Mouse (Mus musculus) embryonic facial prominence, embryonic 13.5 days (tissue): ENCODE measurements around the gene Hoxa5. TPM values are rescaled to one million over a fixed set of nuclear protein-coding genes. Genes with fewer than 3 reads are reported as not detected.

Experiments
- ATAC-seq: fragments of 200-750 bp; cut with Nextera tagmentation; 2 replicates; pipeline ENCODE4 v1.8.0; 2017; ENCODE audit warnings: low read depth; ENCODE audit not compliant: insufficient number of reproducible peaks, insufficient read depth, low FRiP score, low TSS enrichment
- H3K27ac ChIP-seq: fragments of 300-500 bp; sonication (generic); 2 replicates; pipeline ENCODE4 v1.5.1; 2015; ENCODE audit warnings: moderate library complexity, mild to moderate bottlenecking, inconsistent platforms
- H3K27me3 ChIP-seq: fragments of 300-500 bp; sonication (generic); 2 replicates; pipeline ENCODE4 v1.6.1; 2015; ENCODE audit warnings: mild to moderate bottlenecking, inconsistent platforms
- H3K36me3 ChIP-seq: fragments of 300-500 bp; sonication (generic); 2 replicates; pipeline ENCODE4 v1.6.1; 2015; ENCODE audit warnings: mild to moderate bottlenecking, inconsistent platforms
- H3K4me1 ChIP-seq: fragments of 300-500 bp; sonication (generic); 2 replicates; pipeline ENCODE4 v1.6.1; 2015; ENCODE audit warnings: inconsistent platforms
- H3K4me2 ChIP-seq: fragments of 300-500 bp; sonication (generic); 2 replicates; pipeline ENCODE4 v1.6.1; 2015; ENCODE audit warnings: moderate library complexity, mild to moderate bottlenecking, inconsistent platforms
- H3K4me3 ChIP-seq: fragments of 300-500 bp; sonication (generic); 2 replicates; pipeline ENCODE4 v1.5.1; 2015; ENCODE audit warnings: mild to moderate bottlenecking, inconsistent platforms
- H3K9ac ChIP-seq: fragments of 300-500 bp; sonication (generic); 2 replicates; pipeline ENCODE4 v1.6.1; 2015; ENCODE audit warnings: mild to moderate bottlenecking, inconsistent platforms
- H3K9me3 ChIP-seq: fragments of 300-500 bp; sonication (generic); 2 replicates; pipeline ENCODE4 v1.6.1; 2016; ENCODE audit warnings: inconsistent platforms
- WGBS: fragments of 180-500 bp; shearing (Covaris S2); methylation state at CpG from one replicate; pipeline ENCODE4 v1.1.7; 2015; ENCODE audit warnings: mixed read lengths; 5-methylcytosine and 5-hydroxymethylcytosine counted together
- polyA plus RNA-seq: library from polyadenylated mRNA; unstranded; fragments of >200 nt; fragmentation: Nextera tagmentation; extraction: Ambion mirVana; gene quantifications from 2 replicates; pipeline ENCODE4 v1.2.1, GENCODE M21; 2015

Hoxa5 gene
- polyA plus RNA-seq, 1 experiment from 2014 or later, result 4.8 TPM

- H3K9me3 ChIP-seq, result no peaks in the 10 kb centered on the region
- H3K4me1 ChIP-seq, result no peaks in the 10 kb centered on the region
- no peaks in the 10 kb centered on the region for H3K36me3 ChIP-seq
- no peak overlapping the region for H3K9ac ChIP-seq
- WGBS, result 1% methylated on average over 19 of the region's 19 CpGs
- no peak overlapping the region for H3K27ac ChIP-seq
- no peak overlapping the region for H3K4me3 ChIP-seq
- H3K27me3 ChIP-seq, result peaks cover 100% of the 10 kb centered on the region
- no peak overlapping the region for H3K4me2 ChIP-seq
- no peak for ATAC-seq
These were observed 19.2 kb downstream of the Hoxa5 start for GRCm38 (mm10) chr6:52185222-52185621.

GRCm38 (mm10) chr6:52184668-52185067 lies 19.7 kb downstream of the Hoxa5 start:
- H3K4me2 ChIP-seq, result no peak overlapping the region
- 3% methylated on average over 6 of the region's 6 CpGs for WGBS
- ATAC-seq, result no peak

GRCm38 (mm10) chr6:52183311-52184080 lies 20.9 kb downstream of the Hoxa5 start:
- H3K36me3 ChIP-seq, result no peaks in the 10 kb centered on the region
- no peak overlapping the region for H3K4me3 ChIP-seq
- H3K27ac ChIP-seq, result no peak overlapping the region
- peaks cover 100% of the 10 kb centered on the region for H3K27me3 ChIP-seq
- no peaks in the 10 kb centered on the region for H3K4me1 ChIP-seq
- no peak overlapping the region for H3K4me2 ChIP-seq
- H3K9me3 ChIP-seq, result no peaks in the 10 kb centered on the region
- ATAC-seq, result no peak
- WGBS, result 10% methylated on average over 10 of the region's 10 CpGs
- no peak overlapping the region for H3K9ac ChIP-seq

More at GRCm38 (mm10) chr6:52184668-52185067, 19.7 kb downstream of the Hoxa5 start:
- no peak overlapping the region for H3K4me3 ChIP-seq
- no peaks in the 10 kb centered on the region for H3K36me3 ChIP-seq
- no peaks in the 10 kb centered on the region for H3K4me1 ChIP-seq
- H3K27ac ChIP-seq, result no peak overlapping the region
- peaks cover 100% of the 10 kb centered on the region for H3K27me3 ChIP-seq
- H3K9ac ChIP-seq, result no peak overlapping the region
- no peaks in the 10 kb centered on the region for H3K9me3 ChIP-seq

GRCm38 (mm10) chr6:52182793-52183192 lies 21.6 kb downstream of the Hoxa5 start:
- Histone ChIP-seq H3K4me2 (no peak overlapping the region), H3K27ac (no peak overlapping the region), H3K27me3 (peaks cover 100% of the 10 kb centered on the region), H3K4me1 (no peaks in the 10 kb centered on the region), H3K9me3 (no peaks in the 10 kb centered on the region), H3K36me3 (no peaks in the 10 kb centered on the region), H3K9ac (no peak overlapping the region), H3K4me3 (no peak overlapping the region)
- 5% methylated on average over 1 of the region's 1 CpGs for WGBS
- no peak for ATAC-seq

GRCm38 (mm10) chr6:52182030-52182429 lies 22.4 kb downstream of the Hoxa5 start:
- ATAC-seq, result no peak
- no peak overlapping the region for H3K9ac ChIP-seq
- H3K4me1 ChIP-seq, result no peaks in the 10 kb centered on the region
- no peaks in the 10 kb centered on the region for H3K36me3 ChIP-seq
- H3K4me2 ChIP-seq, result no peak overlapping the region
- peaks cover 100% of the 10 kb centered on the region for H3K27me3 ChIP-seq
- H3K9me3 ChIP-seq, result no peaks in the 10 kb centered on the region
- no peak overlapping the region for H3K27ac ChIP-seq
- H3K4me3 ChIP-seq, result no peak overlapping the region
- 17% methylated on average over 2 of the region's 2 CpGs for WGBS

GRCm38 (mm10) chr6:52180726-52181125 lies 23.7 kb downstream of the Hoxa5 start:
- Histone ChIP-seq H3K9ac (no peak overlapping the region), H3K4me3 (no peak overlapping the region), H3K9me3 (no peaks in the 10 kb centered on the region), H3K27me3 (peaks cover 100% of the 10 kb centered on the region), H3K4me1 (no peaks in the 10 kb centered on the region), H3K27ac (no peak overlapping the region), H3K4me2 (no peak overlapping the region), H3K36me3 (no peaks in the 10 kb centered on the region)
- no peak for ATAC-seq
- WGBS, result 2% methylated on average over 3 of the region's 3 CpGs

- no peaks in the 10 kb centered on the region for H3K4me1 ChIP-seq
These were observed 24.1 kb downstream of the Hoxa5 start for GRCm38 (mm10) chr6:52180213-52180710.

GRCm38 (mm10) chr6:52179690-52180089 lies 24.7 kb downstream of the Hoxa5 start:
- no peak overlapping the region for H3K27ac ChIP-seq
- H3K27me3 ChIP-seq, result peaks cover 100% of the 10 kb centered on the region
- 2% methylated on average over 10 of the region's 10 CpGs for WGBS
- H3K4me1 ChIP-seq, result no peaks in the 10 kb centered on the region
- ATAC-seq, result no peak
- H3K4me2 ChIP-seq, result no peak overlapping the region
- no peaks in the 10 kb centered on the region for H3K9me3 ChIP-seq
- no peaks in the 10 kb centered on the region for H3K36me3 ChIP-seq
- no peak overlapping the region for H3K4me3 ChIP-seq
- H3K9ac ChIP-seq, result no peak overlapping the region

More at GRCm38 (mm10) chr6:52180213-52180710, 24.1 kb downstream of the Hoxa5 start:
- Histone ChIP-seq H3K9ac (no peak overlapping the region), H3K27me3 (peaks cover 100% of the 10 kb centered on the region), H3K27ac (no peak overlapping the region), H3K36me3 (no peaks in the 10 kb centered on the region), H3K4me2 (no peak overlapping the region), H3K9me3 (no peaks in the 10 kb centered on the region), H3K4me3 (no peak overlapping the region)
- WGBS, result 1% methylated on average over 11 of the region's 11 CpGs
- no peak for ATAC-seq

GRCm38 (mm10) chr6:52178918-52179665 lies 25.3 kb downstream of the Hoxa5 start:
- no peaks in the 10 kb centered on the region for H3K36me3 ChIP-seq
- 0% methylated on average over 4 of the region's 4 CpGs for WGBS
- no peak overlapping the region for H3K4me3 ChIP-seq
- H3K4me1 ChIP-seq, result no peaks in the 10 kb centered on the region
- H3K27me3 ChIP-seq, result peaks cover 99% of the 10 kb centered on the region
- no peak overlapping the region for H3K9ac ChIP-seq
- no peaks in the 10 kb centered on the region for H3K9me3 ChIP-seq
- no peak for ATAC-seq
- H3K27ac ChIP-seq, result no peak overlapping the region
- no peak overlapping the region for H3K4me2 ChIP-seq

GRCm38 (mm10) chr6:52177806-52178205 lies 26.6 kb downstream of the Hoxa5 start:
- H3K4me3 ChIP-seq, result no peak overlapping the region
- ATAC-seq, result no peak
- H3K4me2 ChIP-seq, result no peak overlapping the region
- peaks cover 1% of the 10 kb centered on the region; the same call in 1 of the 2 replicates for H3K4me1 ChIP-seq
- peaks cover 99% of the 10 kb centered on the region for H3K27me3 ChIP-seq
- no peak overlapping the region for H3K9ac ChIP-seq
- H3K36me3 ChIP-seq, result no peaks in the 10 kb centered on the region
- no peaks in the 10 kb centered on the region for H3K9me3 ChIP-seq
- H3K27ac ChIP-seq, result no peak overlapping the region
- WGBS, result 1% methylated on average over 9 of the region's 9 CpGs

- under 1% methylated on average over 36 of the region's 36 CpGs for WGBS
- no peak within 1 kb of the TSS for H3K4me2 ChIP-seq
- no peaks in the 10 kb centered on the region for H3K36me3 ChIP-seq
- no peak within 1 kb of the TSS for H3K4me3 ChIP-seq
- ATAC-seq, result no peak
- no peak within 1 kb of the TSS for H3K9ac ChIP-seq
- H3K27ac ChIP-seq, result no peak within 1 kb of the TSS
- no peaks in the 10 kb centered on the region for H3K9me3 ChIP-seq
- peaks cover 7% of the 10 kb centered on the region for H3K4me1 ChIP-seq
- peaks cover 99% of the 10 kb centered on the region for H3K27me3 ChIP-seq
These were observed 27.2 kb downstream of the Hoxa5 start, which contains the start of gene 5730596B20Rik for GRCm38 (mm10) chr6:52177061-52177735. Gene 5730596B20Rik, plus strand, starts transcription at chr6:52177498.
